Mouse (Mus musculus): ENCODE measurements around the gene Gm21992. TPM values are rescaled to one million over a fixed set of nuclear protein-coding genes. Genes with fewer than 3 reads are reported as not detected.
A peak's percentile ranks its signal among the peaks of the same experiment; 100 is the strongest.

Gene Gm21992
- total RNA-seq (2021): 10 to 100 TPM; 15.3 to 25.3 TPM
- polyA plus RNA-seq (2012; rRNA removed): 24.1 and 31.9 TPM in 2 replicates
- long read RNA-seq: 0 reads

DNA sequence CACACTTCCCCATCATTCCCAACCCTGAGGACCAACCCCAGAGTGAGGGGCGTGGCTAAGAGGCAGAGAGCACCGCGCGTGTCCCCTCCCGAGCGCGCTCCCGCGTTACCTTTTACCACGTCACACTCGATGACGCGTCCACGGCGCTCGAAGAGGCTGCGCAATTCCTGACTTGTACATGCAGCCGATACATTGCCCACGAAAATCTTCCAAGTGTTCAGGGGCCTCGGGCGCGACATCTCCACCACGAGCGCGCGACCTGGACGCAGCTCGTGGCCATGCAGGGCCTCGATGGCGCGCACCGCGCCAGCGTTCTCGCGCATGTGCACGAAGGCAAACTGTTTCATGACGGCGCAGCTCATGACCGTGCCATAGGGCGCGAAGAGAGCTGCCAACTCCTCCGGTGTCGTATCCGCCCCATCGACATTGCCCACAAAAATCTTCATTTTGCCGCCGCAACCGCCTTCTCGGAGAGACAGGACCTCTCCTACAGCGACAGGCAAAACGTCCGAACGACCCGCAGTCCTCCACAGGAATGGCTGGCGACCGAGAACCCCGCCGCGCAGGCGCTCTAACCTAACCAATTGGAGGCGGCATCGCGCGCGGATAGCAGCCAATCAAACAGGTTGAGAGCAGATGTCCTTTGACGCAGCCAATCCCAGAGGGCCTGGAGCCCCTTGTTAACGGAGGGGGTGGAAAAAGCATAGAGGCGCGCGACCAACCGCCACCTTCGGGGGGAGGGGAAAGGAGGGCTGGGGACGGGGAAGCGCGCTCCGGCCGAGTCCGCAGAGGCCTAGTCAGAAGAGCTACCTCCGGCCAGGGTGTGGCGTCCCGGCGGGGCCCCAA is at the start of gene Gm21992, which contains the start of gene Rbm14:
Gene Gm21992 (minus strand): TSS at position 550 of the 846 bp plus-strand sequence.
Gene Rbm14 (minus strand): TSS at position 572 of the 846 bp plus-strand sequence.
- DNase-seq: peak; percentile 99

- DNase-seq: no peak
These were observed 47.7 kb upstream of the Gm21992 start for GRCm38 (mm10) chr19:4859081-4859480.

DNA sequence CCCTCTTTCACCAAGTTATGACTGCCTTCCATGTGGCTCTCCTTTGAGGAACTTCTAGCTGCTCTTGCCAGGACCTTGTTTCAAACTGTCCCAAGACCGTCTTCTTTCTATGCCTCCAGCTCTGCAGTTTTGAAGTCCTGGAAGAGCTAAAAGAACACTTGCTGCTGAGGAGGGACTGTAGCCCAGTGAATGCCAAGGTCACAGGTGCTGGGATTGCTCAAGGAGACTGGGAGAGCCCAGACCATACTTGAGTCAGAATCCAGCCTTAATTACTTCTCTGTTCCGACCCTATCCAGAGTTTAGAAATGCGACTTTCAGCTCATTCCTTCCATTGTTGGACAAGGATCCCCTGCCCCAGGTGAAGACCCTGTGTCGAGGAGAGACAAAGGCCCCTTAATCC is 44.5 kb upstream of the Gm21992 start:
- DNase-seq: peak; percentile 76

DNA sequence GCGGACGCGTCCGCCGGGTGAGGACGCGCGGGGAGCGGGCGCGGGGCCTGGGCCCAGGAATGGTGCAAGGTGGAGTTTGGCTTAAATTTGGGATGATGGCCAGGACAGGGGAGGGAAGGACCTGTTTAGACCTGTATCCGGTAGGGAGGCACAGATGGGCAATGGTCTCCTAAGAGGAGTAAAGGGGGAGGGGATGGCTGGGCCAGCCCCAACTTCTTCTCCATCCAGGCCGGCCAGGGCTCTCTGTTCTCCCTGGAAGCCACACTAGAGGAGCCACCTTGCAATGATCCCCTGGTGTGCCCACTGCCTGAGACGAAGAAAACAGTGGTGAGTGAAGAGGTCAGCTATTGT is 44.0 kb upstream of the Gm21992 start:
- DNase-seq: no peak

GRCm38 (mm10) chr19:4854552-4855469 is 43.4 kb upstream of the Gm21992 start, which contains the start of gene Ctsf:
Gene Ctsf, plus strand, starts transcription at chr19:4855130.
- peak; percentile 97 for DNase-seq

GRCm38 (mm10) chr19:4850281-4850680 is 38.9 kb upstream of the Gm21992 start:
- DNase-seq: no peak

- no peak for DNase-seq
These were observed 38.4 kb upstream of the Gm21992 start for GRCm38 (mm10) chr19:4849800-4850199.

DNA sequence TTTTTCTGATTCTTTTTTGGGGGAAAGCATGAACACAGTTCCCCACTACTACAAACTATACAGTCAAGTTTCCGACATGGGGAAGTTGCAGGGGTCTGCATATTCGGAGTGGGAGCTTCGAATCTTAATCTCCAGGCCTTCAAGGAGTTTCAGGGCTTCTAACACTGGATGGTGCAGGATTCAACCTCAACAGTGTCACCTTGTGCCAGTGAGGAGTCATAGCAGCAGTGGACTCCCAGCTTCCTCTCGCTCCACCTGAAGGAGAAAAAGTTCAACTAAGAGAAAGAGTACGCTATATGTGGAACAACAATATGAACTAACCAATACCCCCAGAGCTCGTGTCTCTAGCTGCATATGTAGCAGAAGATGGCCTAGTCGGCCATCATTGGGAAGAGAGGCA is 36.1 kb upstream of the Gm21992 start:
- DNase-seq: peak; percentile 42

DNA sequence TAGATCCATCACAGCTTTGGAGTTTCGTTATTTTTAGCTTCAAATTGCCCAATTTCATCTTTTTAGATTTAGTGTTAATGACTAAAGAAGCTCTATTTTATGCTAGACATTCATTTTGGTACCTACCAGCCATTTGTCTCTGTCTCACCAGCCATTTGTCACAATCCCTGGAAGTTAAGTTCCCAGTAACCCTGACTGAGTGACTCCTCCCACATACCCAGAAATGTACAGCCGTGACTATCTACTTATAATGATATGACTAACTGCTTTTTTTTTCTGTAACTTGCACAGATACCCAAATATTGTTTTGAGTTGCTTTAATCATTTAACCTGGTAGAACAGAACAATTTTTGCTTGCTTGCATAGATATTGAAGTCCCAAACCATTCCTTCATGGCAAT is 34.4 kb upstream of the Gm21992 start:
- DNase-seq: no peak

DNA sequence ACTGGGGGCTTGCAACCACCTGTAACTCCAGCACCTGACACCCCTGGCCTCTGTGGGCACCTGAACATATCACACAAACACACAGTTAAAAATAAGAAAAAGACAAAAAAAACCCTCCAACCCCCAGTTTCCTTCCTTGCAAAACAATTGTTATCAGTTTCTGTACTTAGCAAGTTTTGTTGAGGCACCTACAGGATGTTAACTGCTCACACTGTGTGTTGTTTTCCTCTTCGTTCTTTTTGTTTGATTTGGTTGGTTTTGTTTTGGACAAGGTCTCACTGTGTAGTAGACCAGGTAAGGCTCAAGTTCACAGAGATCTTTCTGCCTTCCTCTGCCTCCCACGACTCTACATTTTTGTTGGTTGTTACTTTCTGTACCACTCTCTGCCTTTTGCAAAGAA is 31.2 kb upstream of the Gm21992 start:
- no peak for DNase-seq

- DNase-seq: no peak
These were observed 29.4 kb upstream of the Gm21992 start for GRCm38 (mm10) chr19:4840848-4841247.

DNA sequence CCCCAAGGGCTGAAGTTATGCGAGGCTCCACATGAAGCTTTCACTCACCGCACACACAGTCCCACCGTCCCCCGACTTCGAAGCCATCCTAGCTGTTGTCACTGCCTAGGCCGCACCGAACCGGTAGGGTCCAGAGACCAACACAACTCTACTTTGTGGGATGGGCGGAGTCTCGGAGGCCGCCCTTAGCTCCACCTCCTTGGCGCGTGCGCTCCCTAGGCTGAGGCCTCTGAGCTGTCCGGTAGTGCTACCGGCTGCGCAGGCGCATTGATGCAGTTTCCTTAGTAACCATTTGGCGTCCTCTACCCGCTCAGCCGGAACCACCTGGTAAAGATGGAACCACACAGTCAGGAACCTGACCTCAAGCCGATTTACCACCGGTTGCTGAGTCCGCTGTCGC is 27.7 kb upstream of the Gm21992 start, which contains the start of the genes Ccs and Ccdc87:
Gene Ccs (minus strand): TSS at position 184 of the 400 bp plus-strand sequence.
Gene Ccdc87 (plus strand): TSS at position 218 of the 400 bp plus-strand sequence.
- peak; percentile 98 for DNase-seq

DNA sequence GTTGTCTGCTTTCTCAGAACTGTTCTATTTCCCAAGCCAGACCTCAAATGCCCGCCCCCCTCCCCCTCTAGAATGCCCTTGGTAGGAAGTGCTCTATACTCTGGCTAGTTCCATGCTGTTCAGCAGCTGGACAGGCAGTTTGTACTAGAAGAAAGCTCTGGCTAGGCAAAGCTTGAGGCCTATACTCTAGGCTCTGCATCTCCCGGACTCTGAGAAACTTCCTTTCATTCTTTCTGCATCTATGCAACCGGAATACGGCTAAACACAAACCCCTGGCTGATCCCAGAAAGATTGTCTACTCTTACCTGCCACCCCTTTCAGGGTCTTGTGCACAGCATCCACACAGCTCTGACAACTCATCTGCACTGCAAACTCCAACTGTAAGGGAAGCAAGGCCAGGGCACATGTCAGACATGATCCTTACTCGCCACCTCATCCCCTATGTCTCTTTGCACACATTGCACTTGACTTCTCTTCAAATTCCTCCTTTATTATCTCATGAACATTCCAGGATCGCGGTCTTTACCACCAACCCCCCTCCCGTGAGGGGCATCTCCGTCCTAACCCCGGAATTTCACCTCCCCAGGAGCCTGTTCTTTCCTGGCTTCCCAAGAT is 27.2 kb upstream of the Gm21992 start:
- peak; percentile 39 for DNase-seq

DNA sequence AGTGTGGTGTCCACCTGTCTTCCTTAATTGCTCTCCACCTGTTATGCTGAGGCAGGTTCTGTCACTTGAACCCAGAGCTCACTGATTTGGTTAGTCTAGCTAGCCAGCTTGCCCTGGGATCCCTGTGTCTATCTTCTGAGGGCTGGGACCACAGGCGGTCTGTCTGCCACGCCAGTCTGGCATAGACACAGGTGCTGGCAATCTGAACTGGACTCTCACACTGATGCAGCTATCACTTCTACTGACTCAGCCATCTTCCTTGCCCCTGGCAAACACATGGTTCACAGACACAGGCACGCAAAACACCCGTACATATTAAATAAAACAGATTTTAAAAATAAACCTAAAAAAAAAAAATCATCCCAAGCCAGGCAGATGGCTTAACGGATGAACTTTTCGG is 25.6 kb upstream of the Gm21992 start:
- DNase-seq: no peak

DNA sequence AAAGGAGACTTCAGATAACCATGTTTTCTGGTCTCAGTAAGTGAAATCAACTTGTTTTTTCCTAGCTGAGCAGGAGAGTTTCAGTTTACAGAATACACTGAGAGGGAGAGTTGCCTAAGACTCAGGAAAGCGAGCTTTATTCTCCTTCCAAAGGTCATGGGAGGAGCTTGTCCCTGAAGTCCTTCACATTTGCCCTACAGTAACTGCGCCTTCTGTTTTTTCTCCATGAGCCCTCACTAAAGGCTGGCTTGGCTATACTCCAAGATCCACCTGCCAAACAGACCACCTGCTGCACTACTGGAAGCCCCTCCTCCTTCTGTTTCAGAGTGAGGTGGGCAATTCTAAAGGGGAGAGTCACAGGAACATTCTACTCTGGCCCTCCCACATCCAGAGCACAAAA is 24.7 kb upstream of the Gm21992 start:
- DNase-seq: peak; percentile 59

GRCm38 (mm10) chr19:4833977-4834376 is 22.6 kb upstream of the Gm21992 start:
- peak; percentile 74 for DNase-seq

- DNase-seq: peak; percentile 85
These were observed 17.7 kb upstream of the Gm21992 start for GRCm38 (mm10) chr19:4829156-4829555.

GRCm38 (mm10) chr19:4828444-4829114 is 17.2 kb upstream of the Gm21992 start:
- DNase-seq: no peak

DNA sequence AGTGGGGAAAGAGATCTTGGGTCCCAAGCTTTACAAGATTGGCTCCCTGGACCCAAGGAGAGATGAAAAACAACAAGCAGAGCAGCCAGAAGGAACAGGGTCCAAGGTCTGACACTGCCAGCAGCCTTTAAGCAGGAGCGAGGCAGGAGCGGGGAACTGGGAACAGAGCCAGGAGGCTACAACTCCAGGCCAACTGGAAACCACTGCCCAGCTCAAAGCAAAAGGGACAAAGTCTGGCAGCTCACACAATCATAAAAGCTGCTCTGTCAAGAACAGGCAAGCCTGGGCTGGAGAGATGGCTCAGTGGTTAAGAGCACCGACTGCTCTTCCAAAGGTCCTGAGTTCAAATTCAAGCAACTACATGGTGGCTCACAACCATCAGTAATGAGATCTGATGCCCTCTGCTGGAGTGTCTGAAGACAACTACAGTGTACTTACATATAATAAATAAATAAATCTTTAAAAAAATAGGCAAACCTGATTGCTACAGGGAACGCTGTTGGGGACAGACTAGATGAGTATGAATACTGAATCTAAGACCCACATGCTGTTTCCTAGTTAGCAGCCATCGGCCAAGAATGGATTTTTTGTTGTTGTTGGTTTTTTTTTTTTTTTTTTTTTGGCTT is 9.4 kb upstream of the Gm21992 start:
- peak; percentile 81 for DNase-seq

DNA sequence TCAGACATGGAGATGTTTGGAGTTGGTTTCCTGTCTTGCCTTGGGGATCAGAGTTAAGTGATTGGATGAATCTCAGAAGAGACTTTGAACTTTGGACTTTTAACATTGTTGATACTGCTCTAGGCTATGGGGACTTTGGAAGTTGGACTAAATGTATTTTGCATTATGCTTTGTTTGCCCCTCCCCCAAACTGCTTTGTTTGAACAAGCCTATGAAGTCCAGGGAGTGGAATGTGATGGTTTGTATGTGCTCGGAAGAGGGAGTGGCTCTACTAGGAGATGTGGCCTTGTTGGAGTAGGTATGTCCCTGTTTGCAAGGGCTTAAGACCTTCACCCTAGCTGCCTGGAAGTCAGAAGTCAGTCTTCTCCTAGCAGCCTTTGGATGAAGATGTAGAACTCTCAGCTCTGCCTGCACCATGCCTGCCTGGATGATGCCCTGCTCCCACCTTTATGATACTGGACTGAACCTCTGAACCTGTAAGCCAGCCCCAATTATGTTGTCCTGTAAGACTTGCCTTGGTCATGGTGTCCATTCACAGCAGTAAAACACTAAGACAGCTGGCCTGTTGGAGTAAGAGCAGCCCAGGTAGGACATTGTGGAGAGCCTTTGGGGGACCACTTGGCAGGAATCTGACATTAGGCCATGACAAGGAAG is 5.9 kb upstream of the Gm21992 start:
- no peak for DNase-seq
